Mouse (Mus musculus): ENCODE measurements around the gene Gstp2. TPM values are rescaled to one million over a fixed set of nuclear protein-coding genes. Genes with fewer than 3 reads are reported as not detected.

The Gstp2 gene
- polyA plus RNA-seq, 1 experiment from 2014 or later: 2.9 TPM

- H3K36me3 ChIP-seq (ENCODE audit: control insufficient read depth, insufficient read depth, low read length): no peaks in the 10 kb centered on the region
- peaks cover 3% of the 10 kb centered on the region for H3K4me1 ChIP-seq (replicated peaks; ENCODE audit: control insufficient read depth, insufficient read depth, low read length)
- peak overlapping the region; percentile 76 for H3K9ac ChIP-seq (ENCODE audit: low read depth, low read length)
- no peak for ATAC-seq (ENCODE audit: low FRiP score)
- H3K4me2 ChIP-seq (replicated peaks; ENCODE audit: low read depth, low read length): peak overlapping the region; percentile 94
- H3K27me3 ChIP-seq (ENCODE audit: control insufficient read depth, insufficient read depth, low read length): no peaks in the 10 kb centered on the region
- no peaks in the 10 kb centered on the region for H3K9me3 ChIP-seq (ENCODE audit: control insufficient read depth, low read length)
- peak overlapping the region; percentile 94 for H3K27ac ChIP-seq (ENCODE audit: low read depth, low read length)
- DNase-seq (ENCODE audit: low spot score): peak; percentile 29
- 22% methylated on average over 17 of the region's 17 CpGs for WGBS
- peak overlapping the region; percentile 62 for H3K4me3 ChIP-seq (ENCODE audit: low read depth, low read length)
Observed at GRCm38 (mm10) chr19:4000949-4001525, 44.8 kb downstream of the Gstp2 start.

GRCm38 (mm10) chr19:4000119-4000900 is 45.5 kb downstream of the Gstp2 start, which contains the start of the genes Nudt8 and Gm49405:
Gene Nudt8, plus strand, starts transcription at chr19:4000580.
Gene Gm49405, plus strand, starts transcription at chr19:4000626.
- ATAC-seq (ENCODE audit: low FRiP score) (peak; percentile 92), DNase-seq (ENCODE audit: low spot score) (peak; percentile 96)
- Histone ChIP-seq H3K4me3 (ENCODE audit: low read depth, low read length) (peak within 1 kb of the TSS; percentile 62), H3K4me1 (replicated peaks; ENCODE audit: control insufficient read depth, insufficient read depth, low read length) (peaks cover 3% of the 10 kb centered on the region), H3K36me3 (ENCODE audit: control insufficient read depth, insufficient read depth, low read length) (no peaks in the 10 kb centered on the region), H3K27me3 (ENCODE audit: control insufficient read depth, insufficient read depth, low read length) (no peaks in the 10 kb centered on the region), H3K27ac (ENCODE audit: low read depth, low read length) (peak within 1 kb of the TSS; percentile 94), H3K9ac (ENCODE audit: low read depth, low read length) (peak within 1 kb of the TSS; percentile 76), H3K4me2 (replicated peaks; ENCODE audit: low read depth, low read length) (peak within 1 kb of the TSS; percentile 94), H3K9me3 (ENCODE audit: control insufficient read depth, low read length) (no peaks in the 10 kb centered on the region)
- WGBS: under 1% methylated on average over 64 of the region's 64 CpGs

GRCm38 (mm10) chr19:3999121-3999730 is 46.6 kb downstream of the Gstp2 start:
- WGBS: 88% methylated on average over 9 of the region's 9 CpGs
- H3K27ac ChIP-seq (ENCODE audit: low read depth, low read length): no peak overlapping the region
- ATAC-seq (ENCODE audit: low FRiP score) (no peak), DNase-seq (ENCODE audit: low spot score) (no peak)
- no peaks in the 10 kb centered on the region for H3K9me3 ChIP-seq (ENCODE audit: control insufficient read depth, low read length)
- no peak overlapping the region; the same call in 1 of the 2 replicates for H3K9ac ChIP-seq (ENCODE audit: low read depth, low read length)
- H3K4me2 ChIP-seq (replicated peaks; ENCODE audit: low read depth, low read length): no peak overlapping the region
- no peaks in the 10 kb centered on the region for H3K27me3 ChIP-seq (ENCODE audit: control insufficient read depth, insufficient read depth, low read length)
- H3K4me3 ChIP-seq (ENCODE audit: low read depth, low read length): no peak overlapping the region; the same call in 1 of the 2 replicates
- peaks cover 3% of the 10 kb centered on the region for H3K4me1 ChIP-seq (replicated peaks; ENCODE audit: control insufficient read depth, insufficient read depth, low read length)
- H3K36me3 ChIP-seq (ENCODE audit: control insufficient read depth, insufficient read depth, low read length): no peaks in the 10 kb centered on the region

- Histone ChIP-seq H3K4me3 (ENCODE audit: low read depth, low read length) (no peak overlapping the region), H3K36me3 (ENCODE audit: control insufficient read depth, insufficient read depth, low read length) (no peaks in the 10 kb centered on the region), H3K27ac (ENCODE audit: low read depth, low read length) (no peak overlapping the region), H3K4me1 (replicated peaks; ENCODE audit: control insufficient read depth, insufficient read depth, low read length) (peaks cover 3% of the 10 kb centered on the region), H3K9me3 (ENCODE audit: control insufficient read depth, low read length) (no peaks in the 10 kb centered on the region), H3K4me2 (replicated peaks; ENCODE audit: low read depth, low read length) (no peak overlapping the region), H3K9ac (ENCODE audit: low read depth, low read length) (no peak overlapping the region), H3K27me3 (ENCODE audit: control insufficient read depth, insufficient read depth, low read length) (no peaks in the 10 kb centered on the region)
- 73% methylated on average over 8 of the region's 8 CpGs for whole genome bisulfite sequencing
- ATAC-seq (ENCODE audit: low FRiP score): no peak
- DNase-seq (ENCODE audit: low spot score): no peak
Observed at GRCm38 (mm10) chr19:3998335-3998734, 47.5 kb downstream of the Gstp2 start.

GRCm38 (mm10) chr19:3997231-3997630 is 48.6 kb downstream of the Gstp2 start:
- 73% methylated on average over 8 of the region's 8 CpGs for whole genome bisulfite sequencing
- ATAC-seq (ENCODE audit: low FRiP score): no peak

GRCm38 (mm10) chr19:3996747-3997146 is 49.1 kb downstream of the Gstp2 start:
- Histone ChIP-seq H3K27ac (ENCODE audit: low read depth, low read length) (no peak overlapping the region), H3K9ac (ENCODE audit: low read depth, low read length) (no peak overlapping the region), H3K4me1 (replicated peaks; ENCODE audit: control insufficient read depth, insufficient read depth, low read length) (peaks cover 3% of the 10 kb centered on the region), H3K27me3 (ENCODE audit: control insufficient read depth, insufficient read depth, low read length) (no peaks in the 10 kb centered on the region), H3K9me3 (ENCODE audit: control insufficient read depth, low read length) (no peaks in the 10 kb centered on the region), H3K4me2 (replicated peaks; ENCODE audit: low read depth, low read length) (no peak overlapping the region), H3K36me3 (ENCODE audit: control insufficient read depth, insufficient read depth, low read length) (no peaks in the 10 kb centered on the region), H3K4me3 (ENCODE audit: low read depth, low read length) (no peak overlapping the region)
- 84% methylated on average over 8 of the region's 8 CpGs for WGBS
- no peak for DNase-seq (ENCODE audit: low spot score)
- ATAC-seq (ENCODE audit: low FRiP score): no peak

More at GRCm38 (mm10) chr19:3997231-3997630, 48.6 kb downstream of the Gstp2 start:
- Histone ChIP-seq H3K4me1 (replicated peaks; ENCODE audit: control insufficient read depth, insufficient read depth, low read length) (peaks cover 3% of the 10 kb centered on the region), H3K27ac (ENCODE audit: low read depth, low read length) (no peak overlapping the region), H3K9ac (ENCODE audit: low read depth, low read length) (no peak overlapping the region), H3K9me3 (ENCODE audit: control insufficient read depth, low read length) (no peaks in the 10 kb centered on the region), H3K27me3 (ENCODE audit: control insufficient read depth, insufficient read depth, low read length) (no peaks in the 10 kb centered on the region), H3K36me3 (ENCODE audit: control insufficient read depth, insufficient read depth, low read length) (no peaks in the 10 kb centered on the region), H3K4me3 (ENCODE audit: low read depth, low read length) (no peak overlapping the region), H3K4me2 (replicated peaks; ENCODE audit: low read depth, low read length) (no peak overlapping the region)
- no peak for DNase-seq (ENCODE audit: low spot score)

GRCm38 (mm10) chr19:3996106-3996505 is 49.7 kb downstream of the Gstp2 start:
- Histone ChIP-seq H3K27ac (ENCODE audit: low read depth, low read length) (no peak overlapping the region), H3K9ac (ENCODE audit: low read depth, low read length) (no peak overlapping the region), H3K36me3 (ENCODE audit: control insufficient read depth, insufficient read depth, low read length) (no peaks in the 10 kb centered on the region), H3K4me3 (ENCODE audit: low read depth, low read length) (no peak overlapping the region), H3K4me1 (replicated peaks; ENCODE audit: control insufficient read depth, insufficient read depth, low read length) (peaks cover under 1% of the 10 kb centered on the region), H3K4me2 (replicated peaks; ENCODE audit: low read depth, low read length) (no peak overlapping the region), H3K9me3 (ENCODE audit: control insufficient read depth, low read length) (no peaks in the 10 kb centered on the region), H3K27me3 (ENCODE audit: control insufficient read depth, insufficient read depth, low read length) (no peaks in the 10 kb centered on the region)
- 75% methylated on average over 7 of the region's 7 CpGs for WGBS
- DNase-seq (ENCODE audit: low spot score) (no peak), ATAC-seq (ENCODE audit: low FRiP score) (no peak)

- Histone ChIP-seq H3K4me1 (replicated peaks; ENCODE audit: control insufficient read depth, insufficient read depth, low read length) (no peaks in the 10 kb centered on the region), H3K36me3 (ENCODE audit: control insufficient read depth, insufficient read depth, low read length) (no peaks in the 10 kb centered on the region)
- 92% methylated on average over 3 of the region's 3 CpGs for WGBS
Observed at GRCm38 (mm10) chr19:3995505-3995904, 50.3 kb downstream of the Gstp2 start.

More at GRCm38 (mm10) chr19:3995505-3995904, 50.3 kb downstream of the Gstp2 start:
- Histone ChIP-seq H3K27ac (ENCODE audit: low read depth, low read length) (no peak overlapping the region), H3K9me3 (ENCODE audit: control insufficient read depth, low read length) (no peaks in the 10 kb centered on the region), H3K4me3 (ENCODE audit: low read depth, low read length) (no peak overlapping the region), H3K4me2 (replicated peaks; ENCODE audit: low read depth, low read length) (no peak overlapping the region), H3K9ac (ENCODE audit: low read depth, low read length) (no peak overlapping the region), H3K27me3 (ENCODE audit: control insufficient read depth, insufficient read depth, low read length) (no peaks in the 10 kb centered on the region)
- DNase-seq (ENCODE audit: low spot score) (no peak), ATAC-seq (ENCODE audit: low FRiP score) (no peak)
